Mouse (Mus musculus): ENCODE measurements around the gene Ncapd2. TPM values are rescaled to one million over a fixed set of nuclear protein-coding genes. Genes with fewer than 3 reads are reported as not detected.

The Ncapd2 gene
- total RNA-seq, 2 experiments from 2014 or later = 101 to 111 TPM

- DNase-seq = peak; percentile 61
These were observed 44.7 kb downstream of the Ncapd2 start for GRCm38 (mm10) chr6:125146797-125147196.

GRCm38 (mm10) chr6:125146148-125146547 lies 45.4 kb downstream of the Ncapd2 start:
- DNase-seq = no peak

DNA sequence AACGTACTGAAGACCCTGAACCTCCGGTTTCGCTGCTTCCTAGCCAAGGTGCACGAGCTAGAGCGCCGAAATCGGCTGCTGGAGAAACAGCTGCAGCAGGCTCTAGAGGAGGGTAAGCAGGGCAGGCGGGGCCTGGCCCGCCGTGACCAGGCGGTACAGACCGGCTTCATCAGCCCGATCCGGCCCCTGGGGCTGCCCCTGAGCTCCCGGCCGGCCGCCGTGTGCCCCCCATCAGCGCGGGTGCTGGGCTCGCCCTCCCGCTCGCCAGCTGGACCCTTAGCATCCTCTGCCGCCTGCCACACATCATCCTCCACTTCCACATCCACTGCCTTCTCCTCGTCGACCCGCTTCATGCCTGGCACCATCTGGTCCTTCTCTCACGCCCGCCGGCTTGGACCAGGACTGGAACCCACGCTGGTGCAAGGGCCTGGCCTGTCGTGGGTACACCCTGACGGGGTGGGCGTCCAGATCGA lies 46.0 kb downstream of the Ncapd2 start:
- no peak for DNase-seq

- DNase-seq = peak; percentile 91
These were observed 46.5 kb downstream of the Ncapd2 start, which contains the start of gene Iffo1 for GRCm38 (mm10) chr6:125145001-125145400. TSS of gene Iffo1 (plus strand) at chr6:125145241.

DNA sequence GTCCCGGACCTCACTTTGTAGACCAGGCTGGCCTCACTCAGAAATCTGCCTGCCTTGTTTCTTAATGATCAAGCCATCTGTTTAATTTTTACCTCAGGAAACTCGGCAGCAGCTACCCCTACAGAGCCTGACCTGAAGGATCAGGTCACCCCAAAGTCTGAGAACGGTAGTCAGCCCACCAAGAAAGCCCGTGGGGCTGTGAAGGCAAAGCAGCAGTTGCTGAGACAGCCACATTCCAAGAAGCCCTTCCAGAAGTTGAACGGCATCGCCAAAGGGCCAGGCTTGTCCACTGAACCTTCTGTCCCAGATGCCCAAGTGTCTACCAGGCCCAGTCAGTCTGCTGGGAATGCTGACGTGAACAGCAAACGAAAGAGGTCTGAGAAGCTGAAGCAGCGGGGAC lies 47.6 kb downstream of the Ncapd2 start:
- no peak for DNase-seq

GRCm38 (mm10) chr6:125143128-125143527 lies 48.4 kb downstream of the Ncapd2 start:
- DNase-seq = no peak

DNA sequence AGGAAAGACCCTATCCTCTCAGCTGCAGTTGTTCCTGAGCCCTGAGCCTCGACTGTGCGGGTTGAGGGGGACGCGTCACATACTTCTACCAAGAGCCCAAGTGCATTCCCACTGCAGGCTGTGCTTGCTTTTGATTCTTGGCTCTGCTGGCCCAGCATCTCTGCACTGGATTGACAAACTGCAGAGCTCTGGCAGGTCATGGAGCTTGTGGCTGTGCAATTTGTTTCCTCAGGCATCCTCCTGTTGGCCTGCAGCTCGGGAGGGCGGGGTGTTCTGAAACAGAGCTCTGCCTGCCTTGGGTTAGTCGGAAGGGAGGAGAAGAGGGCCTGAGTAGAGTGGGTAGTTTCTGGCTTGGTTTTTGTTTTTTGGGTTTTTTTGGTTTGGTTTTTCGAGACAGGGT lies 49.1 kb downstream of the Ncapd2 start:
- no peak for DNase-seq

DNA sequence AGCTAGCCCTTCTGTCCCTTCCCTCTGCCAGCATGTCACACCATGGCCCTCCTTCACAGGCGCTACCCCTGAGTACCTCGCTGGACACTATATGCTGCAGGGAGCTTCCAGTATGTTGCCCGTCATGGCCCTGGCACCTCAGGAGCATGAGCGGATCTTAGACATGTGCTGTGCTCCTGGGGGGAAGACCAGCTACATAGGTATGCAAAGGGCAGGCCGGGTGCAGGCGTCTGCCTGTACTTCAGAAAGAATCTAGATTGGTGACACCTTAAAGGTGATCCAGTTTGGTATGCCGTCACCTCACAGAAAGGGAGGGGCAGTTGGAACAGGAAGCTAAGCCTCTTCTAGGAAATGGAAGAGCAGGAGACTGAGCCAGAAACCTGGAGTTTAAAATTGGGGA lies 51.8 kb downstream of the Ncapd2 start:
- no peak for DNase-seq

- peak; percentile 68 for DNase-seq
These were observed 54.4 kb downstream of the Ncapd2 start for GRCm38 (mm10) chr6:125137002-125137671.

DNA sequence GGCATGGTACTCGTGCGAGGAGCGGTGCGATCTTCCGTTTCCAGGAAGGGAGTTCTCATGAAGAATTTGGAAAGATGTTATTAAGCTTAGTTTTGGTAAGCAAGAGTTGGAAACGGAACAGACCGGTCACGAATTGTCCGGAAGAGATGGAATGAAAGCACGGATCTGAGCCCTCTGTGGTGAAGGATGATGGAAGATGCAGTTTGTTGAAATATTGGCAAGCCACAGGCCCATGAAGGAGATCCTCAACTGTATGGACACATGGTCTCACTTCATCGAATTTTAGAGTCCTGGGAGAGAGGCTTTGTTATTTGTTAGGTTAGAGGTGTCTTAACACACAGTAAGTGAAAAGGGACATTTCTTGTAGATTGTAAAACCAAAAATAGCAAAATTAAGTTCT lies 59.0 kb downstream of the Ncapd2 start:
- DNase-seq = no peak

DNA sequence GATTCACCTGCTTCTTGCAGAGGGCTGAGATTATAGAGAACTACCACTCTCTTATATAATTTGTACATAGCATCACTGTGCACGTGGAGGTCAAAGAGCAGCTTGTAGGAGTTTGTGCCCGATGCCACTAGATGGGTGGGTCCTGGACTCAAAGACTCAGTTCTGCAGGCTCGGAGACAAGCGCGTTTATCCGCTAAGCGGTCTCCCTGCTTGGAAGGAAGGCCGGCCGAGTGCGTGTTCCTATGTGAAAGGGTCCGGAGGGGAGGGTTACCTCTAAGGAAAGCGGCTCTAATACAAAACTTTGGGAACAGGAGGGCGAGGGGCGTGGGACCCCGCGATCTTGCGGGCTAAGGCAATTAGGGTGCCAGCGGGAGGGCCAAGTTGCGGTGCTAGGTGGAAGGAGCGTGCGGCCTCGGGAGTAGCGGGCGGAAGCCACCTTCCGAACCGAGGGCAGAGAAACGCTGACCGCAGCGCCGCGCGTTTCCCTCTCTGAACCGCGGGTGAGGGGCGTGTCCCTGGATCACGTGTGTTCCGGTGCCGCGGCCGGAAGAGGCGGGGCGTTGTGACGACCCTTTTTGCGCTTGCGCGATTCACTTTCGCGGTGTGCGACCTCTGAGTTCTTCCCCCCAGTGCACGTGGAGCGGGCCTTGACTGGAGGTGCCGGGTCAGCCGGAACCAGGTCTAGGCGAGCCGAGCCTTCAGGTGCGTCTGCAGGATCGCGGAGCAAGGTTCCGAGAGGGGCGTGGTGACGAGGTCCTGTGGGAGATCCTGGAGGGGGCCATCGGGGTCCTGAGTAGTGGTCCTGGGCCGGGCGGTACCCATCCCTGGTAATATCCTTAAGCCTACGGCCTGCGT lies 60.0 kb downstream of the Ncapd2 start, which contains the start of gene Nop2:
Gene Nop2, plus strand, starts transcription at position 608 of the 855 bp plus-strand sequence.
- DNase-seq = peak; percentile 91

- no peak for DNase-seq
These were observed 61.6 kb downstream of the Ncapd2 start for GRCm38 (mm10) chr6:125129710-125130402.

DNA sequence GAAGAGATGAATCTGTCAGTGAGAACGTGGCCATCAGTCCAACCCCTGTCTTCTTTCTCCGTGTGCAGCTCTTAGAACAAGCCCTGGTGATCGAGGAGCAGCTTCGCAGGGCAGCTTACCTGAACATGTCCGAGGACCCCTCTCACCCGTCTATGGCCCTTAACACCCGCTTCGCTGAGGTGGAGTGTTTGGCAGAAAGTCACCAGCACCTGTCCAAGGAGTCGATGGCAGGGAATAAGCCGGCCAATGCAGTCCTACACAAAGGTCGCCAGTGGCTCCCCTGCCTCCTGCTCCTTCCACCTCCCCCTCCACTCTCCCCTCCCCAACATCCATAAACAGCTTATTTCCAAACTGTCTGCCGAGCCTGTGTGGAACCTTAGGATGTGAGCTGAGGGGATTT lies 62.8 kb downstream of the Ncapd2 start:
- DNase-seq = no peak

- no peak for DNase-seq
These were observed 72.1 kb downstream of the Ncapd2 start for GRCm38 (mm10) chr6:125119387-125119786.

Small RNA genes within 50 kb of the gene (microRNA-seq; reads per million reads assigned to microRNA genes)
- 1.8 to 2.8 reads per million in 2 experiments for gene Mir3098
- 0 reads per million in 2 experiments for gene Mir8113

Other genes with a start within 250 kb of the Ncapd2 start
- gene Cops7a, start 226.2 kb downstream of the Ncapd2 start, total RNA-seq (2021) = 100 to 1,000 TPM; 107 to 110 TPM
- 1 to 10 TPM in 1 of 2 experiments, under 1 TPM in 1; 0.69 to 1.5 TPM for gene Pianp, start 195.0 kb downstream of the Ncapd2 start, total RNA-seq (2021)
- 10 to 100 TPM; 28.5 to 30.7 TPM for gene Zfp384, start 182.6 kb downstream of the Ncapd2 start, total RNA-seq (2021)
- 10 to 100 TPM; 40.8 to 43.6 TPM for gene Ing4, start 151.9 kb downstream of the Ncapd2 start, total RNA-seq (2021)
- 1 to 10 TPM; 1.7 to 3.2 TPM for gene Acrbp, start 142.0 kb downstream of the Ncapd2 start, total RNA-seq (2021)
- gene Lpar5, start 123.8 kb downstream of the Ncapd2 start, total RNA-seq (2021) = not detected
- gene Chd4, start 95.7 kb downstream of the Ncapd2 start, total RNA-seq (2021) = 100 to 1,000 TPM; 202 to 210 TPM
- gene Nop2, start 59.8 kb downstream of the Ncapd2 start, total RNA-seq (2021) = 10 to 100 TPM; 24.4 to 25.3 TPM
- gene Iffo1, start 46.5 kb downstream of the Ncapd2 start, total RNA-seq (2021) = 10 to 100 TPM; 18.0 to 18.6 TPM
- 1,000 to 10,000 TPM; 3,371 to 3,611 TPM for gene Gapdh, start 25.2 kb downstream of the Ncapd2 start, total RNA-seq (2021)
- 100 to 1,000 TPM; 248 to 271 TPM for gene Mrpl51, start 100 bp upstream of the Ncapd2 start, total RNA-seq (2021)
- gene Vamp1, start 23.9 kb upstream of the Ncapd2 start, total RNA-seq (2021) = 1 to 10 TPM; 7.3 to 8.8 TPM
- gene Tapbpl, start 40.2 kb upstream of the Ncapd2 start, total RNA-seq (2021) = 1 to 10 TPM; 3.3 to 3.6 TPM
- under 1 TPM; 0.38 to 0.41 TPM for gene Cd27, start 45.3 kb upstream of the Ncapd2 start, total RNA-seq (2021)
- gene Tuba3a, start 94.3 kb upstream of the Ncapd2 start, total RNA-seq (2021) = not detected
- gene Ltbr, start 122.2 kb upstream of the Ncapd2 start, total RNA-seq (2021) = 10 to 100 TPM; 49.2 to 53.7 TPM
- gene Scnn1a, start 129.0 kb upstream of the Ncapd2 start, total RNA-seq (2021) = 1 to 10 TPM in 1 of 2 experiments, under 1 TPM in 1; 0.83 to 1.1 TPM
- 10 to 100 TPM; 63.3 to 65.2 TPM for gene Tnfrsf1a, start 157.7 kb upstream of the Ncapd2 start, total RNA-seq (2021)
- gene Plekhg6, start 189.1 kb upstream of the Ncapd2 start, total RNA-seq (2021) = not detected